Mouse (Mus musculus) cerebellum, postnatal 4 days (tissue): ENCODE data around the gene Sass6.
"Not testable (repeated sequence)": the region's sequence is repeated elsewhere in the genome, so short reads cannot be mapped to it uniquely, and the experiment has no call there.

ENCODE experiments used
- DNase-seq, 2 experiments: peaks; one replicate each; pipeline ENCODE4 v3.0.0; 2022; ENCODE audit warnings: low spot score in 2 of 2, mixed read lengths in 1 of 2

Sass6 gene

DNA sequence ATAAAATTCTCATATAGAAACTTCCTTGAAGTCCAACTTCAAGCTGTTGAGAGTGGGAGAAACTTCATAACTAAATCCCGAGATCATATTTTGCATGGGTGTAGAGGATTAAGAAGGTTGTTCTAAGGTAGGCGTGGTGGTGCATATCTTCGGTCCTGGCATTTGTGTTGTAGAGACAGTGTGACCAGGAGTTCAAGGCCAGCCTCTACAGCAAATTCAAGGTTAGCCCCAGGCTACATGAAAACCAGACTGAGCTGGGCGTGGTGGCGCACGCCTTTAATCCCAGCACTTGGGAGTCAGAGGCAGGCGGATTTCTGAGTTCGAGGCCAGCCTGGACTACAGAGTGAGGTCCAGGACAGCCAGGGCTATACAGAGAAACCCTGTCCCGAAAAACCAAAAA is 69.5 kb downstream of the Sass6 start:
- DNase-seq = not testable (repeated sequence)
